Mouse (Mus musculus): ENCODE measurements around the gene Otud7b. TPM values are rescaled to one million over a fixed set of nuclear protein-coding genes. Genes with fewer than 3 reads are reported as not detected.
"Not testable (repeated sequence)": the region's sequence is repeated elsewhere in the genome, so short reads cannot be mapped to it uniquely, and the experiment has no call there.

Otud7b gene
- total RNA-seq, 2 experiments from 2014 or later, result 57.4 to 58.2 TPM

DNA sequence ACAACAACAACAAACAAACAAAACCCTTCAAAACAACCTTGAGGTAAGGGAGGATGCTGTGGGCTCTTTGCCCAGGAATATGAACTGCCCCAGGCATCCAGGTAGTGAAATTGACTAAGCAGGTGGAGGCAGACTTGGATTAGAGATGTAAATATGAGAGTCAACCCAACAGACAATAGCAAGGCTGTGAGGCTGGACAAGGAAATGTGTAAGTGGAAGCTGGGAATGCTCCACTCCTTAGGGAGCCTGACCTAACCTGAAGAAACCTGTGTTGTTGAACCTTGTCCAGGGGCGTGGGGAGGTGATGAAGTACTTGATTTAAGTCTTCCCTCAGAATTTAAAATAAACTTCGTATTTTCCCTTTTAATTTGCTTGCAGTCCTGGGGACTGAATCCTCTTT, 74.6 kb downstream of the Otud7b start:
- no peak for DNase-seq (ENCODE audit: low spot score)

DNA sequence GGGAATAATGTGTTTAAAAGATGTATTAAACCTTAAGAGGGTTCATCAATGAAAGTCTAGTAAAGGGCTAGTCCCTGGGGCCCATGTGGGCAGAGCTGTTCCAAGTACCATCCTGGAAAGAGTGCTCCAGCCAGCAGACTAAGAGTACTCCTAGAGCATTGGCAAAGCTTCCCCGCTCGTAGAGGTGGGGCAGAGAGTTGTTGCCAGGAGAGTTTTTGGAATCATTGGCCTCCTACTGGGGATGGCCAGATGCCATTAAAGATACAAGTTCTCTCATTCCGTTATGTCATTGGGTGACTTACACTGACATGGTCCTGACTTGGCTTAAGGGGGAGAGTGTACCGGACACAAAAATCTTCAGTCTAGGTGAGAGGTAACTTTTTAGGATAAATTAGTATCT, 75.2 kb downstream of the Otud7b start:
- DNase-seq (ENCODE audit: low spot score), result peak; percentile 67

DNA sequence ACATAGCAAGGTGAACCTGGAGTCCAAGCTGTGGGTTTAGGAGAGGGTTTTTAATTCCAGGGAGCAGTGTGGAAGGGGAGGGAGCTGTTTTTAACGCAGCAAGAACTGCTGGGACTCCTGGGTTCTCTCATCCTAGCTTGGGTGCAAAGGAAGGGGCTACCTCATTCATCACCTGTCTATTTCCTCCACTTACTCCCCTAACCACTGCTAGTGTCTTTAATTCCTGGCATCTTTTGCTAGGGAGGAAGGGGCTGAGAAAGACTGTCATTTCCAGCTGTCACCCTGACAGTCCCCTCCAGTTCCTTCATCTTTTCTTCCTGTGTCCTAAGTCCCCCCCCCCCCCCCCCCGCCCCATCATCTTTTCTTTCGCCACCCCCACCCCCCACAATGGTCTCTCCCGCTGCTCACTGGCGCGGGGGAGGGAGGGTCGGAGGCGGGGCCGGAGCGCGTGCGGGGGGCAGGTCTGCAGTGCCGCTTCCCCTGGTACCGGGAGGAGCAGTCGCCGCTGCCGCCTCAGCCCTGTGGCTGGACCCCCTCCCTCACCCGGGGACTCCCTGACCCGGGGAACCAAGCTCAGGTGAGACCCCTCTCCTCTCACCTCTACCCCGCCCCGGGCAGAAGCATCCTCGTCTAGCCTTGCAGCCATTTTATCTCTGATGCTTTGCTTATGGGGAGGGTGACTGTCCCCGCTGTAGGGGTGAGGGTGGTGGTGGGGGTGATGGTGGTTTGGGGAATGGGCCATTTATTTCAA, 76.6 kb downstream of the Otud7b start, which contains the start of gene Sv2a:
Gene Sv2a, plus strand, starts transcription at position 425 of the 751 bp plus-strand sequence.
- DNase-seq (ENCODE audit: low spot score), result no peak

DNA sequence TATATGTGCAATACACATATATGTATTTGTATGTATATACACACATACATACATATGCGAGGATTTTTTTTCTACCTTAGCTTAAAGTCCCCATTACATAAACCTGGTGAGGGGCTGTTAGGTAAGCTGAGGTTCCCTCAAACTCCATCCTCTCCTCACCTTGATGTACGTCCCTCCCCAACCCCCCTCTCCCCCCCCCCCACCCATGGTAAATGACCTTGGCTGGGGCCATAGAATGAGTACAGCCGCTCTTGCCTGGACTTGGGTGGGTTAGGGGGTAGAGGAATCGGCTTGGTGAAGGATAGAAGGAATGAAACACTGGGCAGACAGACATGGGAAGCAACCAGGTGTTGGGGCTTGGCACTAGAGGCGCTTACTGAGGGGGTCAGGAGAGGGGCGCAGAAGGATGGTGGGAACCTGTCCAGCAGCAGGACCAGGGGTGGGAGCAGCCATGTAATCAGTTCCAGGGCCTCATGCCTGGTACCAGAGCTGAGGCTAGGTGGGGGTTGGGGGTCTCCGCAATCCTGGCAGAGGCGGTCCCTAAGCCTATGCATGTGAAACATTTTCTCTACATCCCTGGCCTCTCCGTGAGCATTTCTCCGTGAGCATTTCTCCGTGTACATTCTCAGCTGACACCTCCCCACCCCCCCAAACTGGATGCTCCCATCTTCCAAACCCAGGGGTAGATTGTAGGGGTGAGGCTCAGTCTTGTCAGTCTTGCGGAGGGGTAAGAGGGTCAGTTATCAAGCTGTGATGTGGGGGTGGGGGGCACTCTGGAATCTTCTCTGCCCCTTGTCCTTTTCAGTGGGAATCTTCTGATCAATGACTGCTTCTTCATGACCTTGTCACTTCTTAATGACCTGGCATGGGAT, 77.4 kb downstream of the Otud7b start:
- DNase-seq (ENCODE audit: low spot score), result no peak

DNA sequence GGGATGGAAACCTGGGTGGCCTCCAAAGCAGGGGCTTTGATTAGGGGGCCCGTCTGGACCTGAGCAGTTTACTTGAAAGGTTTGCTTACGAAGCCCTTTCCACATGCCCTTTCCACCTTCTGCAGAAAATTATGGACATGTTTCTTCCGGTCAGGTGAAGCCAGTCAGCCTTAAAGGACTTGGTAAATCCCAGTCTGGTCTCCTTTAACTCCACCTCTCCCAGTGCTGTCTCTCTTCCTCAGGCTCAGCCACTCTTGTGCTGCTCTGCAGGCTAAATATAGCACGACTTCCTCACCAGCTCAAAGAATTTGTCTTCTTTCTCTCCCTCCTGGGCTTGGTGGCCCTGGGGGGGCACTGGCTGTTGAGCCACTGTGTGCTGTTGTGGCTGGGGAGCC, 78.1 kb downstream of the Otud7b start:
- DNase-seq (ENCODE audit: low spot score), result no peak

DNA sequence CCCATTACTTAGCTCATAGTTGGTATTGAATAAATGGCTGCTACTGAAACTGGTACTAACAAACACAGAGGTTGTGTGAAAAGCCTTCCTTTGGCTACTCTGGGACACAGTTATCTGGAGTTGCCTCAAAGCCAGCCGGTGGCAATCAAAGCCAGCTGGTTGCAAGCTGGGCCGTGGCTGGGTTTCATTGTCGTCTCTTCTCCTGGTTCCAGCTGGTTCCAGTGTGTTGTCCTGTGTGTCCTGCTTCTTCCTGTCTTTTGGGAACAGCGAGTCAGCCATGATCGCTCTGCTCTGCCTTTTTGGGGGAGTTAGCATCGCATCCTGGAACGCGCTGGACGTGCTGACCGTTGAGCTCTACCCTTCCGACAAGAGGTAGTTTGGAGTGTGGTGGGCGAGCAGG, 88.7 kb downstream of the Otud7b start:
- no peak for DNase-seq (ENCODE audit: low spot score)

DNA sequence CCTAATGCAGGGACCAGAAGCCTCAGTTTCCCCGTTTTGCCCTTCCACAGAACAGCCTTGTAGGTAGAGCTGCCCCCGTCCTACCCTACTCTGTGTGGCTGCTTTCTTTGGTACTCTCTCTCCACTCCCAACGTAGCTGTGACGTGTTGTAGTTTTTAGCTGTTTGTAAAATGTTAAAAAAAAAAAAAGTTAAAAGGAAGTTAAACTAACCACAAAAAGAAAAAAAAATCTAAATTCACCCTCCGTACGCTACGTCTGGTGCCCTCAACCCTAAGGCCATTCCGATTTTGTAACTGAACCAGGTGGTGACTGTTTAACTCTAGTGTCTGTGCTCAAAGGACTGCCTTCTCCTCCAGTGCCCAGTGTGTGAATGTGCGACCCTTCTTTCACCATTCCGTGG, 90.6 kb downstream of the Otud7b start:
- DNase-seq (ENCODE audit: low spot score), result no peak

DNA sequence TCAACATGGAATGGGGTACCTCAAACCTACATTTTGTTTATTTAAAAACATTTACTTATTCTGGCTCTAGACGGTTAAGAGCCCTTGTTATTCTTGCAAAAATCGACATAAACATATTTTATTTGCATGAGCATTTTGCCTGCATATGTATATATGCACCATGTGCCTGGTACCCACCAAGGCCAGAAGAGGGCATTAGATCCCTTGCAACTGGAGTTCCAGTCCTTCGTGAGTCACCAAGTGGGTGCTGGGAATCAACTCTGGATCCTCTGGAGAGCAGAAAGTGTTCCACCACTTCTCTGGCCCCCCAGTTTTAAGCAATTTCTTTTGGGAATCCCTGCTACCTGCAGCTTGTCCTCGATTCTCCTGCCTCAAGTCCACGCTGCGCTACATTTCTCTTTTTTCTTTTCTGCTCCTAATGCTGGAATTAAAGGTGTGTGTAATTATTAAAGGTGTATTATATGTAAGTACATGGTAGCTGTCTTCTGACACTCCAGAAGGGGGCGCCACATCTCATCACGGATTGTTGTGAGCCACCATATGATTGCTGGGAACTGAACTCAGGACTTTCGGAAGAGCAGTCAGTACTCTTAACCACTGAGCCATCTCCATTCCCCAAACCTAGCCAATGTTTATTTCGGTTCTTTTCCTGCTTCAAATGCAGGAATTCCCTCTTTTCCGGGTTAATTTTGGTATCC, 91.4 kb downstream of the Otud7b start:
- DNase-seq (ENCODE audit: low spot score), result no peak

DNA sequence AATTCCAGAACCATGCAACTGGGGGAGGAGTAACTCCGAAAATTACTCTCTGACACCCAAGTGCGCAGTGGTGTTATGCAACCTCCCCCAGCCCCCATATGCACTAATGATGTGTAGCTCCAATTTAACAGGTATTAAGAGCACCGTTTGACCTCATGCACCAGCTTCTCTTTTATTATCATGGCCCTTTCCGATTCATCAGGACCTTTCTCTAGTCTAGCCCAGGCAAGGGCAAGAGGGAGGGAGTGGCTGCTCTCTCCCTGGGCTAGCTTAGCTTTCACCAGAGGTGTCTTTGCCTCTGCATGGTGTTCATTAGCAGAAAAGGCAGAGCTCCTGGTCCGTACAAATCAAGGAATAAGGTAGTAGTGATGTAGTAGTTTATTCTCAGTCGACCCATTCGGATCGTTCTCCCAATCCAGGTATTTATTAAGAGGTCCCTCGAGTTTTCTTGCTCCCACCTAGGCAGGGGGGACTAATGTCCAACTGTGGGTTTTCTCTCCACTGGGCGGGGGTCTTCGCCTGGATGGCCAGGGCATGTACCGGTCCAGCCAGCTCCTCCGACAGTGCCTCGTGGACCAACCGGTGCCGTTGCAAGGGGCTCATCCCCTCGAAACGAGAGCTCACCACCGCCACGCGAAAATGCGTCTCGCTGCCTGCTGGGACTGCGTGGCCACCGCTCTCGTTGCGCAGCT, 92.3 kb downstream of the Otud7b start:
- DNase-seq (ENCODE audit: low spot score), result no peak

DNA sequence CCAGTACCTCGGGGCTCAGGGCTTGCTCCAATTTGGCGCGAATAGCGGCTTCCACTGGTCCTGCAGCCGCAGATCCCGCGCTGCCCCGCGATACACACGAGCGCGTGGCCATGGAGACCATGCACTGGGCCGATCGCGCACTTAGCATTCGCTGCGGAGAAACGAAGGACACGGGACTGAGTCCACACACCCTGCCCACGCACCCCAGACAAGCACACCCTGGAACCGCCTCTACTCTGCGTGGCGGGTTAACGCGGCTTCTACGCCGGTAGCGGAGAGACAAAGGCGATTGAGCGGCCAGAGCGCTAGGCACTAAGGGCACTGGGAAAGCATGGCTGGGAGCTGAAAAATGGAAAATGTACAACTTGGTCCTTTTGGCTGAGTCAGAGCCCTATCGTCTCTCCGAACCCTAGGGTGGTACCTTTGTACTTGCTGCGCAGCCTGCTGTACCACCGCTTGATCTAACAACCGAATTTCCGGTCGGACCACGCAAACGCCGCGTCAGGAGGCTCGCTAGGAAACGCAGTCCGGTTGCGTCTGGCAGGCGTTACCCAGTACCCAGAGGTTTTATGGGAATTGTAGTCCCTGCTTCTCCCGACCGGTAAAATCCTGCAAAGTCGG, 92.9 kb downstream of the Otud7b start:
- peak; percentile 87 for DNase-seq (ENCODE audit: low spot score)

DNA sequence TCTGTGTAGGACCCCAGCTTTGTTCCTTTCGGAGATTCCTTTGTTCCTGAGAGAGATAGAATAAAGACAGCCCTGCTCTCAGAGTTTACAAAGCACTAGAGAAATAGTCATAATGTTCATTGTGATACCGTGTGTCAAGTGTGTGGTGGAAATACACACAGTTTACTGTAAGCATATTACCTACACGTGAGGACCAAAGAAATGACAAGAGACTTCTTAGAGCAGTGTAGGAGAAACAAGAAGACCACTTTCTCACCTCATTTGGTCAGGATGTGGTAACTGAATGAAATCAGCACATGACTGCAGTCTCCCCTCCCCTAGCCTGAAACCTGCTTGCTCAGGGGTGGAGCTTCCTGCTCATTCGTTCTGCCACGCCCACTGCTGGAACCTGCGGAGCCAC, 93.9 kb downstream of the Otud7b start:
- DNase-seq (ENCODE audit: low spot score), result no peak

DNA sequence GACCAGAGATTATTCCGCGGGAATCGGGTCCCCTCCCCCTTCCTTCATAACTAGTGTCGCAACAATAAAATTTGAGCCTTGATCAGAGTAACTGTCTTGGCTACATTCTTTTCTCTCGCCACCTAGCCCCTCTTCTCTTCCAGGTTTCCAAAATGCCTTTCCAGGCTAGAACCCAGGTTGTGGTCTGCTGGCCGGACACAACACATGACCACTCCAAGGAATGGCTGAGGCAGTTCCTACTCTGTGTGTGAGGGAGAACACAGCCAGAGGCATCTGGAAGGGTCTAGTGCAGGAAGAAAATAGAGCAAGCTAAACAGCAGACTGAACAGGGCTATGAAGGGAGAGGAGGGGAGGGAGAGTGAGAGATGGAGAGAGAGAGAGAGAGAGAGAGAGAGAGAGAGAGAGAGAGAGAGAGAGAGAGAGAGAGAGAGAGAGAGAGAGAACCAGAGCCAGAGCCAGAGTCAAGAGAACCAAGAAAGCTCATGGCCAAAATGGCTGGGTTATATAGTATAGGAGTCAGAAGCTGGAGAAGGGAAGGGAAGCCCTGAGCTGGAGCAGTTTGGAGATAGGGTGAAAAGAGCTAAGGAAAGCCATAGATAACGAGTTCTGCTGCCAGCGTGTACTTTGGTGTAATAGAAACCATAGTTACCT, 94.4 kb downstream of the Otud7b start:
- not testable (repeated sequence) for DNase-seq (ENCODE audit: low spot score)

DNA sequence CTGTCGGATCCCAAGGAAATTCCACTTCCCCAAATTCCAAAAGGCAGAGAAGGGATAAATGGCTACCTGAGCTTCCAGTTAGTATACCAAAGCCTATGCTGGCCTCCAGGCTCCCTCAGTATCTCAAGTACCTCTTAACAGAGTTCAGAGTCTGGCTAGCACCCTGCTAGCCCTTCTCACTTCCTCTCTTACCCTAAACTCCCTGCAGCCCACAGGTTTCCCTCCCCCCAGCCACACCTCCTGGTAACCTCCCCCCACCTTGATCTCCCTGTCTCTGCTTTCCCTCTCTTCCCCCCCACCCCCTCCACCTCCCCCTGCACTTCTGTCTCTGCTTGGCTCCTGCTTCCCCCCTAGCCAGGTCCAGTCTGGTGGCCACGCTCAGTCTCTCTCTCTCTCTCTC, 95.4 kb downstream of the Otud7b start:
- DNase-seq (ENCODE audit: low spot score), result no peak

DNA sequence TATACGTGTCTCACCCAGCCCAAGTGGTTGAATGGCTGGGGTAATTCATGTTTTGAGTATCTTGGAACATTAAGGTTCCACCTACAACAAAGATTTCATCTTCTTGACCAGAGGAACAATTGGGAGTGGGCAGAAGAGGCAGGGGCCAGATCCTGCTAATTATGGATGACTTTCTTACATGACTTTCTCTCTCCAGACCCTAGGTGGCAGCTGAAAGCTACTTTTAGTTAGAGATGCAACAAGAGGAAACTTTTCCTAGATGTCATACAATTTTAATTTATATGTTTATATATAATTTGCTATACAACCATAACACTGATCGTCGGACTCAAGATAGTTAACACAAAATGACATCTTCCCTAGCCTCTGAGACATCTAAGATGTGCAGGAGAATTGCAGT, 103.5 kb downstream of the Otud7b start:
- DNase-seq (ENCODE audit: low spot score), result no peak

DNA sequence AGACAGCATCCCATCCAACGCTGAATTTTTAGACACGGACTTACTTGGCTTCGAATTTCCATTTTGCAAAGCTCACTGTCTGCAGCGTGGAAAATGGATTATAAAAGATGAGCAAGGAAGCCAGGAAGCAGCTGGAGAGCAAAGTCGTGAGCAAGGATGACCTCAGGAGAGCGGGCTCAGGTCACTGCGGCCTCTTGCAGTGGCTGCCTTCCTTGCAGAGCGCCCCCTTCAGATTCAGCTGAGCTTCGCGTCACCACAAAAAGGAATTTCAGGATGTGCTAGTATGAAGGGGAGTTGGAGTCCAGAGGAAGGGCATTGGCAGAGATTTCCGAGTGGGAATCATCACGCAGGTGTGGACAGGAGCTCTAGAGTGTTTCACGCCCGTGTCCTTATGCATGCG, 104.9 kb downstream of the Otud7b start:
- no peak for DNase-seq (ENCODE audit: low spot score)

Other genes with a start within 250 kb of the Otud7b start
- gene Prpf3, start 248.6 kb upstream of the Otud7b start, total RNA-seq (2021), result 10 to 100 TPM; 16.6 to 16.9 TPM
- 100 to 1,000 TPM; 317 to 349 TPM for gene Mrps21, start 233.0 kb upstream of the Otud7b start, total RNA-seq (2021)
- 1 to 10 TPM; 3.5 to 6.3 TPM for gene Ciart, start 222.3 kb upstream of the Otud7b start, total RNA-seq (2021)
- 1 to 10 TPM; 1.7 to 2.2 TPM for gene BC028528, start 212.5 kb upstream of the Otud7b start, total RNA-seq (2021)
- gene Aph1a, start 210.6 kb upstream of the Otud7b start, total RNA-seq (2021), result 10 to 100 TPM; 41.0 to 50.4 TPM
- 10 to 100 TPM; 54.2 to 76.9 TPM for gene Car14, start 199.8 kb upstream of the Otud7b start, total RNA-seq (2021)
- gene Anp32e, start 175.3 kb upstream of the Otud7b start, total RNA-seq (2021), result 10 to 100 TPM; 75.9 to 97.2 TPM
- 10 to 100 TPM; 13.9 to 22.0 TPM for gene Plekho1, start 108.5 kb upstream of the Otud7b start, total RNA-seq (2021)
- 10 to 100 TPM; 19.6 to 19.8 TPM for gene Vps45, start 46.1 kb upstream of the Otud7b start, total RNA-seq (2021)
- 1 to 10 TPM; 2.0 to 3.1 TPM for gene Mtmr11, start 57.5 kb downstream of the Otud7b start, total RNA-seq (2021)
- 10 to 100 TPM; 12.1 to 14.4 TPM for gene Sf3b4, start 67.8 kb downstream of the Otud7b start, total RNA-seq (2021)
- gene Sv2a, start 76.6 kb downstream of the Otud7b start, total RNA-seq (2021), result under 1 TPM; 0.17 to 0.21 TPM
- 10 to 100 TPM; 27.8 to 31.6 TPM for gene Bola1, start 115.2 kb downstream of the Otud7b start, total RNA-seq (2021)
- gene Hist2h2ab, start 115.3 kb downstream of the Otud7b start, total RNA-seq (2021), result 1 to 10 TPM in 1 of 2 experiments, under 1 TPM in 1; 0.62 to 1.8 TPM
- gene Hist2h2ac, start 116.4 kb downstream of the Otud7b start, total RNA-seq (2021), result 10 to 100 TPM in 1 of 2 experiments, 1 to 10 TPM in 1; 6.7 to 12.5 TPM
- gene Hist2h2be, start 116.6 kb downstream of the Otud7b start, total RNA-seq (2021), result 1 to 10 TPM; 4.2 to 6.2 TPM
- 1 to 10 TPM; 4.7 to 4.9 TPM for gene Hist2h3c2, start 134.6 kb downstream of the Otud7b start, total RNA-seq (2021)
- gene Hist2h2aa2, start 135.7 kb downstream of the Otud7b start, total RNA-seq (2021), result 100 to 1,000 TPM; 170 to 186 TPM
- gene Hist2h2aa1, start 141.0 kb downstream of the Otud7b start, total RNA-seq (2021), result 1 to 10 TPM; 2.8 to 4.7 TPM
- not detected for gene Hist2h3c1, start 142.2 kb downstream of the Otud7b start, total RNA-seq (2021)
- gene Hist2h4, start 158.8 kb downstream of the Otud7b start, total RNA-seq (2021), result 1 to 10 TPM; 4.6 to 7.8 TPM
- 10 to 100 TPM; 14.0 to 16.9 TPM for gene Hist2h3b, start 164.1 kb downstream of the Otud7b start, total RNA-seq (2021)
- 10 to 100 TPM; 15.3 to 27.5 TPM for gene Hist2h2bb, start 165.2 kb downstream of the Otud7b start, total RNA-seq (2021)
- under 1 TPM in 1 of 2 experiments, not detected in 1; 0.14 TPM for gene Fcgr1, start 189.4 kb downstream of the Otud7b start, total RNA-seq (2021)